Mouse (Mus musculus) frontal cortex, postnatal 10 days (tissue): ENCODE results near the gene Eif4a1.

Experiments
- DNase-seq, 2 experiments: peaks; one replicate each; pipeline ENCODE4 v3.0.0; 2022; ENCODE audit warnings: low spot score in 2 of 2, mixed read lengths in 1 of 2

The Eif4a1 gene

DNA sequence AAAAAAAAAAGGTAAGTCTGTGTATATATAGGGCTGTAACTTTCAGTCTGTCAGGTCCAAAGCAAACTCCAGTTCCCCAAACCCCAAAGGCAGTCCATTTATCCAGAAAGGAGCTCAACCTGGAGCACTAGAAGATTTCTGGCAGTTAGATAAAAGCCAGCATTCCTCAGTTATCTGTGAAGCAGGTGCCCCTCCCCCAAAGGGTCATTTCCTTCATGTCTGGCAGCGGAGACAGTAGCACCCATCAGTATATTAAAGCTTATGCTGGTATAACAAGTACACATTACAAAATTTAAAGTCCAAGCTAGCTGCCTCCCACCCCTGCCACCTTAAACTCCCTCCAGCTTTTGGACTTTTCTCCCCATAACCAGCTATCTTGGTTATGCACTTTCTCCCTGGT is 27.4 kb upstream of the Eif4a1 start:
- DNase-seq, result no peak

- no peak for DNase-seq
Observed at GRCm38 (mm10) chr11:69698574-69698973, 26.4 kb upstream of the Eif4a1 start.

GRCm38 (mm10) chr11:69697396-69697795 is 25.2 kb upstream of the Eif4a1 start:
- no peak for DNase-seq

- peak in 1 of 2 experiments; percentile 55 for DNase-seq
Observed at GRCm38 (mm10) chr11:69695361-69696181, 23.3 kb upstream of the Eif4a1 start, which contains the start of the genes Tnfsf12 and Tnfsfm13. TSS of gene Tnfsf12 (minus strand) at chr11:69695849. TSS of gene Tnfsfm13 (minus strand) at chr11:69696098.

DNA sequence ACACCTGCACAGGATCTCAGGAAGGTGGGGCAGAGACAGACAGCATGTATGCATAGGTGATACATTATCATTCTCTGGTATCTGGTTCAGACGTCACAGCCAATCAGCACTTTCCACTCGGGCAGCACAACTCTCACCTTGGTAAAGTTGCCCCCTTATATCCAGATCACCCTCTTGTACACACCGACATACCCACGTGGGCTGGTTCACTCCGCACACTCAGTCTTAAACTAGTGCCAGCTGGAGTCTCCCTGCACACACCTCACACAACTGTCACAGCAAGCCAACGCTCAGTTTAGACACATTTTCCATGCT is 22.8 kb upstream of the Eif4a1 start:
- DNase-seq, result no peak

DNA sequence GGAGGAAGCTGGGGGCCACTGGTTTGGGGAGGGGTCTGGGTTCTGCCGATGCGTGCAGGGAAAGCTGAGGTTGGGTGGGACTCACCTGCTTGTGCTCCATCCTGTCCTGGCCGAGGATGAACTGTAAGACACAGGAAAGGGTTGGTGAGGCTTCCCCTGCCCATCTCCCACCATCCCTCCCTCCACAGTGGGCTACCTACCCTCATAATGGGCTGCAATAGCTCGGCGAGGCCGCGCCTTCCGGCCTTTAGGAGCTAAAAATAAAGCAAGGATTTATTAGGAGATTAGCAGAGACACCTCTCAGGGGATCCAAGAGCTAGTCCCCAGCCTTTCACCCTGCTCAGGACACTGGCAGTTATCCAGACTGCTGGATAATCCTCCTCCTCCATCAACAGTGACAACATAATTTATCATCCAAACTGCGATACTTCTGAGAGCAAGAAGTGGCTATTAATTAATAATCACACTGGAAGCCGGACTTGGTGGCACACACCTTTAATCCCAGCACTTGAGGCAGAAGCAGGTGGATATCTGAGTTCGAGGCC is 21.3 kb upstream of the Eif4a1 start:
- DNase-seq, result no peak

GRCm38 (mm10) chr11:69692863-69693262 is 20.6 kb upstream of the Eif4a1 start:
- DNase-seq, result no peak

DNA sequence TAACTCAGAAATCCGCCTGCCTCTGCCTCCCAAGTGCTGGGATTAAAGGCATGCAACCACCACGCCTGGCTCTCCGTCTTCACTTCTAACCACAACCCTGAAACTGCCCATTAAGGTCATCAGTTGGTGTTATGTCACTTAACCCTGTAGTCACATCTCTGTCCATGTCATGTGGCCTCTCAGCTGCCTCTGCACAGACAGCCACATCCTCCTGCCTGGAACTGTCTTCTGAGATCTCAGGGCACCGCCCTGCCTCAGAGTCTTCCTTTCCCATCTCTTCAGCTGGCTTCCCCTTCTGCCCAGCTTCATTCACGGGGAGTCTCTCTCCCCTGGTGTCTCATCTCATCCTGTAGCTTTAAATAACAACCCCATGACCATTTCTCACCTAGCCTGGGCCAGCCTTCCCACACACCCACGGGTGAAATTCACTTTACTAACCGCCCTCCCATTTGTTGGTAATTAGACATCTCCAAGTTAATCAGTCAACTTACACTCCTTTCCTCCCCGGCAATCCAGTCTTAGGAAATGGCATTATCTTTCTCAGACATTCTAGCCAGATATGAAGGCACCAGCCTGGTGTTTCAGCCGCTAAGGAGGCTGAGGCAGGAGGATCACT is 20.1 kb upstream of the Eif4a1 start:
- DNase-seq, result no peak

GRCm38 (mm10) chr11:69689891-69690290 is 17.7 kb upstream of the Eif4a1 start:
- DNase-seq, result no peak

DNA sequence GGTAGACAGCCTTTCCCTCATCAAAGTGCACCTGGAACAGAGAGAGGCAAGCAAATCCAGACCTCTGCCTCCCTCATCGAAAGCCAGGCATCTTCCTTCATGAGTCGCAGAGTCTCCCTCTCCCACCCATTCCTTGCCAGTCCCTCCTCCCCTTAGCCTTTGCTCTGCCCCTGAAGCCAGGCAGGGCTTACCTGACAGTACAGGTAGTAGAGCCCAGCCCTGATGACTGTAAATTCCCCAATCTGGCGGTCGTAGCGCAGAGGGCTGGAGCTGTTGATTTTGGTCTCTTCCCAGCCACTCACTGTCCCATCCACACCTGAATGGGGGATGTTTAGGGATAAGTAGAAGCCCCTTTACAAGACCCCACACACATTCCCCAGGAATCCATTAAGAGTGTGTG is 14.8 kb upstream of the Eif4a1 start:
- DNase-seq, result no peak

DNA sequence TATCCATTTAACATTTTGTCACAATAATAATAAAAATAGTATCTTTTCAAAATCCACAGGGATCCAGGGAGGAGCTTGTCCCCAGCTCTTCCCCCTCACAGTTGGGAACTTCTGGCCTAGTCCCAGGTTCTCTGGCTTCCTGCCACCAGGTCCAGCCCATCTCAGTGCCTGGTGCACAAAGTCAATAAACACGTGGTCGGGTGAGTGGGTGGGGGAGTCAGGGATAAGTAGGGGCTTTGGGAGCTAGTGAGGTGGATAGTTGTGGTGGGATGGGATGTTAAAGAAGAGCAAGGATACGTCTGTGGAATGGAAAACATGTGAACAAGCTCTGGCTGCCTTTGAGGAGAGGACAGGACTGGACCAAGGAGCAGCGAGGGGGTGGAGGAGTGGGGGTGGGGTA is 14.2 kb upstream of the Eif4a1 start:
- no peak for DNase-seq

DNA sequence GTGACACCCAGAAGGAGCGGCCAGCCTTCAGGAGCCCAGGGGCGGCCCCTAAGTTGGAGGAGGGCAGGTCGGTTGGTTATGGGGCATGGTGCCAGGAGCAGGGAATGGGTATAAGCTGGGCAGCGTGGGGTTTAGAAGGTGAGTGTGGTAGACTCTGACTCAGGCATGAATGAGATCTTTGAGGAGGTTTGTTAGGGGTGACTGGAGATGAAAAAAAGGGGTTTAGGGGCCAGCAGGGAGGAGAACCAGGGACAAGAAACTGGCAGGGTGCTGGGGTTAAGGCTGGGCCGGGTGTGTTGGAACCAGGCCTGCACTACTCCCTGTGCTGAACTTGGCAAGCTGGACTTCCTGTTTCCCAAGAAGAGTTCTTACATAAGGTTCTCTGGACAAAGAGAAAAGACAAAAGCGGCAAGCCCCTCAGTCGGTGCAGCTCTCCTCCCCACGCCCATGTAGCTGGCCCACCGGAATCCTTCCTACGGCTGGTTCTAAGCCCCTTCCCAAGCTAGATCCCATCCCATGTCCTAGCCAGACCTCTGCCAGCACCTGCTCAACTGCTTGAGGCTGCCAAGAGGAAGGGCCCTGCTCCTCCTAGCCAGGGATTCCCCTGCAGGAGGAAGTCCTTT is 13.4 kb upstream of the Eif4a1 start, which contains the start of gene Tnfsf13:
Gene Tnfsf13, minus strand, starts transcription at position 259 of the 623 bp plus-strand sequence.
- no peak for DNase-seq

GRCm38 (mm10) chr11:69684936-69685335 is 12.7 kb upstream of the Eif4a1 start:
- DNase-seq, result no peak

DNA sequence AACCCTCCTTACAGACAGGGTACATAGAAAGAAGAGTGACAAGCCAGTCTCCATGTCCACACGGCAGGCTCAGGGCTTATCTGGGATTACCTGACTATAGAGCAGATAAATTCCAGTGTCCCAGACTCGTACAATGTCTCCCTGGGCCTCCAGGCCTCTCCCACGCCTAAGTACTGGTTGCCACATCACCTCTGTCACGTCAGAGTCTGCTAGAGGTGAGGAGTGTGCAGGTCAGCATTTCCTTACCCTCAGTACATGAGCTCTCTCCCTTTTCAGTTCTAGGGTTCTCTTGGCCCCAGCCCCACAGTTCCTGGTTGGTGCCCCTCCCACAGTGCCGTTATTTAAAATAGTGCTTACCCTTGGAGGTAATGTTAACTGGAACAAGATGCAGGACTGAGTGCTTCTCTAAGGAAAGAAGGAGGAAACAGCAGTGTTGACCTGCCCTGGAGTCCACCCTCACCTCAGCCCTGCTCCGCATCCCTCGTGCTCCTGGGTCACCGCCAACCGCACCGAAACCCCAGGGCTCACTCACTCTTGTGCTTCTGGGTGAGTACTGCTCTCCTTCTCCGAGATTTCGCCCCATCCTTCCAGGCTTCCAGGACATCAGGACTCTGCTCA is 12.0 kb upstream of the Eif4a1 start:
- DNase-seq, result no peak

DNA sequence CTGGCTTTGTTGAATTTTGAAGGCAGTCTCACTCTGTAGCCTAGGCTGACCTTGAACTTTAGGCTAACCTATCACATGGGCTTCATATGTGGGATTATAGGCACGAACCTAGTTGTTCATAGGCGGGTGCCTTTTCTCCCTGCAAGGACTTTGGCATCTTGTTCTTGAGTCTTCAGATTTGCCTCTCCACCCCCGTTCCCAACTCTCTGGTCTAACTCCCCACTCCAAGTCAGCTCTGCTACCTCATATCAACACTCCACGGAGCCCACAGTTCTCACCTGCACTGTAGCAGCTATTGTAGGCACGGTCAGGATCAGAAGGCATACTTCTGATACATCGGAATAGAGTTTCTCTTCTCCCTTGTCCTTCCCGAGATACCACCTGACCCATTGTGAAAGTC is 11.4 kb upstream of the Eif4a1 start:
- DNase-seq, result no peak

DNA sequence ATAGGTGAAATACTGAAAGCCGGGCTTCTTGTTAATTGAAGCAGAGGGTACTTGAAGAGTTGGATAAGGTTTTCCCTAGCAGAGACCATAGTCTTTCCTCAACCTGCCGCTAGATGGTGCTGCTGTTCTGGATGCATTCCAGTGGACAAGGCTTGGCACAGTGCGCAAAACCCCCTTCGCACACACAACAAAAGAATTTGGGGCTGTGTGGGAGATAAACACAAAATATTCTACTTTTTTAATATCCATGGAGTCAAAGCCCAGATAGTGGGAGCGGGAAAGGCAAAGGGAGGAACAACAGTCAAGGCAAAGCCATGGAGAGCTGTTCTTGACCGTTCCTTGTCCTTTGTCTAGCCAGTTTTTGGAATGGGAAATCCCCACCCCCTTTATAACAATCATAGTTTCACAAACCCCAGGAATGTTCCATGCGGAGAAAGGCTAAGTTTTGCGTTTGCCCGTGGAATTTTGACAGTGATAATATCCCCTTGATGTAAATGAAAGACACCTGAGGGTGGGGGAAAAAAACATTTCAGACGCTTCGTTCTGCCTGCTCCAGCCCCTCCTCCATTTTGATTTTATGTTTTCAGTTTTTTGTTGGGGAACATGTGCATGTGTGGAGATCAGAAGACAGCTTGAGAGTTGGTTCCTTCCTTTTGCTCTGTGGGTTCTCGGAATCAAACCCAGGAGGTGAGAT is 10.8 kb upstream of the Eif4a1 start:
- peak; percentile 74 to 87 for DNase-seq

GRCm38 (mm10) chr11:69682209-69682839 is 10.1 kb upstream of the Eif4a1 start:
- DNase-seq, result no peak

DNA sequence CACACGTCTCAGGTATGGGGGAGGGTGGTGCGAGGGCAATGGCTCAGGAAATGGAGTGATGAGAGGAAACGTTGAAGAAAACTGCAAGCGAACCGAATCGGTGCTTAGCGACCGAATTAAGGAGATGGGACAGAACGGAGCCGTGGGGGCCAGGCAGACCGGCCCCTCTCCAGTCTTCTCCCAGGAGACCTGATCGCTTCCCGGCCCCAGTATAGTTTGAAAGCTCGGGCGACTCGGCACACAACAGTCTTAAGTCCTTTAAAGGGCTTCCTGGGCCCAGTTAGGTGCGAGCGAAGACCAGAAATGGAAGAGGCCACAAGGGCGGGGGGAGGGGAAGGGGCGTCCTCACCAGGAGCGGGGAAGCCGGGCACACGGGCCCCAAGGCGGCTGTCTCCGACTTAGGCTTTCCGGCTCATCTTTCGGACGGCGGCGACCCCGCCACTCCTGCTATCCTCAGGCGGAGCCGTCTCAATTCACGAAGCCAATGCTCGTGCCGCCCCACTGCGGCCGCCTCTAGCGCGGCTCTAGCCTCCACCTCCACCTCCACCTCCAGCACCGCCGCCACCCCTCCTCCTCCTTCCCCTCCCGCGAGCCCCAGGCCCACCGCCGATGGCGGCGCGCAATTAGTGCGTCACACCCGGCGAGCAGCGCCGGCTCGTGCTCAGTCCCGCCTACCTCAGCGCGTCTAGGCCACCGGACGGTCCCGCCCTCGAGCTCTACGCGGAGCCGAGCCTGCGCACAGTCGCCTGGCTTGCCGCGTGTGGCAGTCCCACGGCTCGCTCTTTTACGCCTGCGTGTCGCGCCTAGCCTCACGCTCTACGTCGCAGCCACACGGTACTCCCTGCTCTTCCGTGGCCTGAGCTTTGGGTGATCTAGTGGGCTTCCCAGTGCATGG is 9.3 kb upstream of the Eif4a1 start, which contains the start of gene Senp3:
Gene Senp3, minus strand, starts transcription at position 771 of the 895 bp plus-strand sequence.
- peak; percentile 95 to 97 for DNase-seq

DNA sequence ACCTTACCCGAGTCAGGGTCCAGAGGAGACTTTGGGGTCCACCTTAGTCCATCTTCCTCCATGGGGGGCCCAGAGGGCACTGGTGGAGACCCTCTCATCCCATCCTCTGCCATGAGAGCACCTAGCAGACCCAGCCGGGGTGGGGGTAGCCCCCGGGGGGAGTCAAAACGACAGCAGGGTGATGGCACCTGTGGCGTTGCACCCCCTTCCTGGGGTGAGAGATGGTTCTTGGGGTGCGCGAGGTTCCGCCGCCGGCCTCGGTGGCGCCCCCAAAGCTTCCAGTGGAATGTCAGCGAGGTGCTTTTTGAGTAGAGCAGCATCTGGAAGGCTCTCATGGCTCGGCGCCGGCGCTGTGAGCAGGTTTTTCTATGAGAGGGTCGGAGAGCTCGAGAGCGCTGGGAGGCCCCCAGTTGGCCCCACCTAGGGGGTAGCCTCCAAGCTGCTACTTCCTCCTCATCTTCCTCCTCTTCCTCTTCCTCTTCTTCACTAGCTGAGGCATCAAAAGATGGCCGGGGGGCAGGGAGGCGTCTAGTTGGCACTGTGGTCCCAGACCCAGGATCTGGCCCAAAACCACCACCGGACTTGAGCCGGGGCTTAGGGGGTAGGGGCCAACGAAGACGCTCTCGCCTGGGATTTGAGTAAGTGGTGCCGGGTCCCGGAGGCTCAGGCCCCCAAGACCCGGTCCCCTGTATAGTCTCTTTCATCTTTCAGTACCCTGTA is 8.1 kb upstream of the Eif4a1 start:
- no peak for DNase-seq
